Mouse (Mus musculus) CH12.LX (cell line): ENCODE results near the gene Tiam1.

Experiments
- CHD1 ChIP-seq: IDR thresholded peaks from 2 replicates; pipeline ENCODE4 v1.6.1; 2012; ENCODE audit warnings: low read depth, low read length, improper control_type of control experiment, inconsistent platforms
- CTCF ChIP-seq, 2 experiments: IDR thresholded peaks in 1 of 2; conservative IDR thresholded peaks in 1 of 2; 2 replicates each; pipeline ENCODE4 v1.5.1; 2011 to 2012; ENCODE audit warnings: low read depth in 2 of 2, low read length in 2 of 2, improper control_type of control experiment in 1 of 2, inconsistent platforms in 1 of 2, mild to moderate bottlenecking in 1 of 2, moderate library complexity in 1 of 2
- ELF1 ChIP-seq: IDR thresholded peaks from 2 replicates; pipeline ENCODE4 v1.6.1; 2014; ENCODE audit warnings: low read depth, mild to moderate bottlenecking, inconsistent platforms, low read length, improper control_type of control experiment
- KAT2A ChIP-seq: IDR thresholded peaks from 2 replicates; pipeline ENCODE4 v1.6.1; 2012; ENCODE audit warnings: low read length, improper control_type of control experiment, inconsistent platforms; ENCODE audit not compliant: insufficient replicate concordance
- MYC ChIP-seq: IDR thresholded peaks from 2 replicates; pipeline ENCODE4 v1.6.1; 2011; ENCODE audit warnings: low read depth, mild to moderate bottlenecking, improper control_type of control experiment, low read length
- NRF1 ChIP-seq: IDR thresholded peaks from 2 replicates; pipeline ENCODE4 v1.6.1; 2014; ENCODE audit warnings: low read depth, mild to moderate bottlenecking, inconsistent platforms, low read length, improper control_type of control experiment, moderate library complexity
- POLR2AphosphoS2 ChIP-seq: IDR thresholded peaks from 2 replicates; pipeline ENCODE4 v1.6.1; 2011; ENCODE audit warnings: low read depth, low read length, improper control_type of control experiment

DNA sequence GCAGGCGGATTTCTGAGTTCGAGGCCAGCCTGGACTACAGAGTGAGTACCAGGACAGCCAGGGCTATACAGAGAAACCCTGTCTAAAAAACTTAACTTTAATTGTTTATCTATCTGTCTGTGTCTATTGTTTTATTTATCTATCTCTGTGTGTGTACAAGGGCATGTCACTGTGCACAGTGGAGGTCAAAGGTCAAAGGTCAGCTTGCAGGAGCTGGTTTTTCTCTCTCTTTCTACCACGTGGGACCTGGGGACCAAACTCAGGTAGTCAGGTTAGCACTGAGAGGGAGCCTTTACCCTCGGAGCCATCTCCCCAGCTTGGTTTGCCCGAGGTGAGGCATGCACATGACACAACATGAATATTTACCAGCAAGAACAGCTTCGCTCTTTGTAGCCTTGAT lies 47.7 kb upstream of the Tiam1 start:
- TF ChIP-seq CTCF (conservative IDR thresholded peaks at IDR 0.05 in 1 of 2, IDR thresholded peaks at IDR 0.05 in 1 of 2; ENCODE audit: low read depth in 2 of 2, low read length in 2 of 2): no peak
- no peak for TF ChIP-seq MYC
- TF ChIP-seq CHD1: no peak
- no peak for TF ChIP-seq KAT2A
- no peak for TF ChIP-seq NRF1
- TF ChIP-seq ELF1: no peak
- no peak for TF ChIP-seq POLR2AphosphoS2
